Mouse (Mus musculus) lung, embryonic 15.5 days (tissue): ENCODE data around the gene Skap1. TPM values are rescaled to one million over a fixed set of nuclear protein-coding genes. Genes with fewer than 3 reads are reported as not detected.

Experiments
- ATAC-seq: fragments of 200-750 bp; cut with Nextera tagmentation; 2 replicates; pipeline ENCODE4 v1.8.0; 2017; ENCODE audit warnings: moderate number of reproducible peaks, borderline replicate concordance; ENCODE audit not compliant: low FRiP score, low TSS enrichment; ENCODE audit errors: extremely low read depth
- H3K27ac ChIP-seq: fragments of 300-500 bp; sonication (generic); 2 replicates; pipeline ENCODE4 v1.5.1; 2015; ENCODE audit warnings: moderate library complexity, mild to moderate bottlenecking, inconsistent platforms
- H3K27me3 ChIP-seq: fragments of 300-500 bp; sonication (generic); 2 replicates; pipeline ENCODE4 v1.6.1; 2015; ENCODE audit warnings: inconsistent platforms
- H3K36me3 ChIP-seq: fragments of 300-500 bp; sonication (generic); 2 replicates; pipeline ENCODE4 v1.6.1; 2015; ENCODE audit warnings: inconsistent platforms
- H3K4me1 ChIP-seq: fragments of 300-500 bp; sonication (generic); 2 replicates; pipeline ENCODE4 v1.6.1; 2015; ENCODE audit warnings: inconsistent platforms
- H3K4me2 ChIP-seq: fragments of 300-500 bp; sonication (generic); 2 replicates; pipeline ENCODE4 v1.6.1; 2015; ENCODE audit warnings: inconsistent platforms, mild to moderate bottlenecking, moderate library complexity
- H3K4me3 ChIP-seq: fragments of 300-500 bp; sonication (generic); 2 replicates; pipeline ENCODE4 v1.5.1; 2015; ENCODE audit warnings: mild to moderate bottlenecking, inconsistent platforms
- H3K9ac ChIP-seq: fragments of 300-500 bp; sonication (generic); 2 replicates; pipeline ENCODE4 v1.6.1; 2015; ENCODE audit warnings: inconsistent platforms
- H3K9me3 ChIP-seq: fragments of 300-500 bp; sonication (generic); 2 replicates; pipeline ENCODE4 v1.6.1; 2016; ENCODE audit warnings: inconsistent platforms
- WGBS: fragments of 180-500 bp; shearing (Covaris S2); methylation state at CpG from one replicate; pipeline ENCODE4 v1.1.7; 2015; 5-methylcytosine and 5-hydroxymethylcytosine counted together
- polyA plus RNA-seq: library from polyadenylated mRNA; unstranded; fragments of >200 nt; fragmentation: Nextera tagmentation; extraction: Ambion mirVana; gene quantifications from 2 replicates; pipeline ENCODE4 v1.2.1, GENCODE M21; 2015

The Skap1 gene
- polyA plus RNA-seq, 1 experiment from 2014 or later = 6.6 TPM

DNA sequence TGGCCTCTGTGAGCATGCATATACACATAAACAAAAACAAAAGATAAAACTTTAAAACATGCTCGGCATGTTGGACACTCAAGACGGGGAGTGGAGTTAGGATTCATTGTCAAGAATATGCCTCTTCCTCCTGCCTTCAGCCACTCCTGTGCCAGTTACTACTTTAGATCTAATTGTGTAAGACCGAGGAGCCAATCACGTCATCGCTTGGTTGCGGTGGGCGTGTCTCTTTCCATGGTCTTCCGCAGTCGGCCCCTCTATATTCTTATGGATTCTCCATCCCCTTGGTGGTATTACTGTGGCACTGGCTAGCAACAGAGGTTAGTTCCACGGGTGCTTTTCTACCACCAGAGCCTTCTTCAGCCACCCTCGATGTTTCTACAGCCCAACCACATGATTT, 148.2 kb downstream of the Skap1 start:
- H3K9me3 ChIP-seq = no peaks in the 10 kb centered on the region
- no peak overlapping the region for H3K9ac ChIP-seq
- WGBS = 84% methylated on average over 11 of the region's 11 CpGs
- H3K4me2 ChIP-seq = no peak overlapping the region
- H3K36me3 ChIP-seq = no peaks in the 10 kb centered on the region
- H3K27me3 ChIP-seq = no peaks in the 10 kb centered on the region; the same call in 1 of the 2 replicates
- peaks cover 6% of the 10 kb centered on the region; the same call in 1 of the 2 replicates for H3K4me1 ChIP-seq
- no peak for ATAC-seq
- no peak overlapping the region for H3K27ac ChIP-seq
- H3K4me3 ChIP-seq = no peak overlapping the region

- 23% methylated on average over 5 of the region's 5 CpGs for WGBS
- no peak for ATAC-seq
- Histone ChIP-seq H3K4me3 (no peak overlapping the region), H3K4me2 (no peak overlapping the region), H3K27ac (no peak overlapping the region), H3K4me1 (peaks cover 8% of the 10 kb centered on the region), H3K36me3 (no peaks in the 10 kb centered on the region), H3K27me3 (peaks cover 16% of the 10 kb centered on the region; the same call in 1 of the 2 replicates), H3K9ac (no peak overlapping the region), H3K9me3 (no peaks in the 10 kb centered on the region)
Measured at GRCm38 (mm10) chr11:96616792-96617191, 152.4 kb downstream of the Skap1 start.

DNA sequence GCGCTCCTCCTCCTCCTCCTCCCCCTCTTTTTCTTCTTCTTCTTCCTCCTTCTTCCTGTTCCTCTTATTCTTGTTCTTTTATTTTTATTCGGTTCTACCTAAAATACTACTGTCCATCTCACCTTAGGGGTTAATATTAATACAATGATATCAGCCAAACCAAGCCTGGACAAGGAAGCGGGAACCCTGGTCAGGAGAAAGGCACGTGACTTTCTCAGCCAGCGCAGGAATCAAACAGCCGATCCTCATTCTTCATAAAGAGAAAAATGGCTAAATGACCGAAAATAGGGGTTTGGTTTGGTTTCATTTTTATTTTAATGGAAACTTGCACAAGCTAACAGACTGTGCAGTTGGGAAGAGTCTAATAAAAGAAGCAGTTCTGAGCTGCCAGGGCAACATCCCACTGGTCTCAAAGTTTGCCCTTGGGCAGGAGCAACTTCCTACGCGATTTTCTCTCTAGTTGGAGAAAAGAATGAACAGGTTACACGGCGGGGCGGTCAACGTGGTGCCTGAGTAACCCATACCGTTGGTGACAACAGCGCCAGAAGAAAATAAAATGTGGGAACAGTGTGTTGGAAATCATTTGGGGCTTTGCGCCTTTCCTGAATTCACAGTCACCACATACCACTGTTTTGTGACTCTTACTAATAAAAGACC, 154.5 kb downstream of the Skap1 start:
- H3K27ac ChIP-seq = no peak overlapping the region
- H3K9me3 ChIP-seq = no peaks in the 10 kb centered on the region
- no peak for ATAC-seq
- H3K27me3 ChIP-seq = peaks cover 20% of the 10 kb centered on the region; the same call in 1 of the 2 replicates
- no peak overlapping the region for H3K4me2 ChIP-seq
- H3K4me1 ChIP-seq = peaks cover 18% of the 10 kb centered on the region
- WGBS = 71% methylated on average over 16 of the region's 16 CpGs
- H3K4me3 ChIP-seq = no peak overlapping the region
- H3K9ac ChIP-seq = no peak overlapping the region
- H3K36me3 ChIP-seq = no peaks in the 10 kb centered on the region

GRCm38 (mm10) chr11:96619576-96619975, 155.2 kb downstream of the Skap1 start:
- no peaks in the 10 kb centered on the region for H3K9me3 ChIP-seq
- no peak for ATAC-seq
- H3K27me3 ChIP-seq = peaks cover 20% of the 10 kb centered on the region; the same call in 1 of the 2 replicates
- H3K36me3 ChIP-seq = no peaks in the 10 kb centered on the region
- 22% methylated on average over 5 of the region's 5 CpGs for WGBS
- no peak overlapping the region for H3K4me3 ChIP-seq
- H3K4me1 ChIP-seq = peaks cover 18% of the 10 kb centered on the region
- 0 out of 2 replicates have a peak overlapping the region, but pooled peaks have one; percentile 17 for H3K4me2 ChIP-seq
- no peak overlapping the region for H3K9ac ChIP-seq
- H3K27ac ChIP-seq = peak overlapping the region; percentile 25

DNA sequence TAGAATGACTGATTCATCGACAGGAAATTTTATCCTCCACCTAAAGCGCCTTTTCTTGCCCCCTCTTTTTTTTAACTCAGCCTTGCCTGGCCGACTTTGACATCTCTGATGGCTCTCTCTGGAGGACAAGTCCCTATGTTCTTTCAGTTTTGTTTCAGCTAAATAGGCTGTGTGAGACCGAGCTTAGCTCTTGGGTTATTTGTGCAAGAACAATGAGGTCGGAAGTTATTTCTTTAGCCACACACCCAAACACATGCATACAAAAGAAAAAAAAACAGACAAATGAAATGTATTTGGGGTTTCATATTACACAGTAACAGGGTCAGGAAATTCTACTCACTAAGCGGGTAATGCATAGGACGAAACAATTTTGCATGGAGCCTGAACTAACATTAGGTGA, 155.6 kb downstream of the Skap1 start:
- Histone ChIP-seq H3K27me3 (peaks cover 20% of the 10 kb centered on the region; the same call in 1 of the 2 replicates), H3K9ac (no peak overlapping the region), H3K9me3 (no peaks in the 10 kb centered on the region), H3K27ac (peak overlapping the region; percentile 25), H3K36me3 (no peaks in the 10 kb centered on the region), H3K4me2 (0 out of 2 replicates have a peak overlapping the region, but pooled peaks have one; percentile 17), H3K4me1 (peaks cover 18% of the 10 kb centered on the region), H3K4me3 (no peak overlapping the region)
- WGBS = 31% methylated on average over 7 of the region's 7 CpGs
- no peak for ATAC-seq

DNA sequence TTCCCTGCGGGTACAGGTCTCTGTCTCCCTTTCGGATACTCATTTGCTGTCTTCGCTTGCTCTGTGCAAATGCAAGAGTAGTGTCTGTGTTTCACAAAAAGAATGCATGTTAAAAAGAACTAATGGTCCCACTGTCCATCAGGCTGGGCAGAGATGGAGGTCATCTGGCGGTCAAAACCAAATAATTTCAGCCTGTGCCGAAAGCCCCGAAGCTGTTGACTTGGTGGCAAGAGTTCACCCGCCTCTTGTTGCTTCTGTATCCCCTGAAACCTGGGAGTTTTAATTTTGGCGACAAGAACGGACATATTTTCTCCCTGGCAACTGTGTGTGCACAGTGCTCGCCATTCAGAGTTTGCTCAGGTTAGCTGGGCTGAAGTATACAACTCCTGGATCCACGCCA, 156.3 kb downstream of the Skap1 start:
- Histone ChIP-seq H3K27me3 (peaks cover 20% of the 10 kb centered on the region; the same call in 1 of the 2 replicates), H3K9me3 (no peaks in the 10 kb centered on the region), H3K4me1 (peaks cover 18% of the 10 kb centered on the region), H3K4me3 (no peak overlapping the region), H3K36me3 (no peaks in the 10 kb centered on the region), H3K27ac (no peak overlapping the region), H3K9ac (no peak overlapping the region), H3K4me2 (peak overlapping the region; percentile 33)
- 30% methylated on average over 11 of the region's 11 CpGs for WGBS
- ATAC-seq = no peak

DNA sequence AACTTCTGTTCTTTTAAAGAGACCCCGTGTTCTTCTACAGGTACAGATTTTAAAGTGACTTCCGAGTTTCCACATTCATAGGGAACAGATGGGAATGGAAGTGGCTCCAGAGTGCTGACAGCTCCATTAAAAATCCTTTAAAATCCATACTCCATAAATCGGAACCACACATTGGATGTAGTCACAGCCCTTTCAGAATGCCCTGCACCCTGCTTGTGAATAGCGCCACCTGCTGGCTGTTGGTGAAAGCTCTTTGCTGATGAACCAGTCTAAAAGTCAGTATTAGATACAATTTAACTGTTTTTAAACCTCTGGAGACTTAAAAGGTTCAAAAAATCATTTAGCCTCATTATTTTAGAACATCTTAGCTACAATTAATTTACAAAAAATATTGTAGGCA, 156.8 kb downstream of the Skap1 start:
- peak overlapping the region; percentile 33 for H3K4me2 ChIP-seq
- no peak for ATAC-seq
- no peak overlapping the region for H3K9ac ChIP-seq
- no peak overlapping the region for H3K4me3 ChIP-seq
- WGBS = 15% methylated on average over 4 of the region's 4 CpGs
- H3K36me3 ChIP-seq = no peaks in the 10 kb centered on the region
- no peaks in the 10 kb centered on the region for H3K9me3 ChIP-seq
- no peak overlapping the region for H3K27ac ChIP-seq
- peaks cover 18% of the 10 kb centered on the region for H3K4me1 ChIP-seq
- H3K27me3 ChIP-seq = peaks cover 20% of the 10 kb centered on the region; the same call in 1 of the 2 replicates

DNA sequence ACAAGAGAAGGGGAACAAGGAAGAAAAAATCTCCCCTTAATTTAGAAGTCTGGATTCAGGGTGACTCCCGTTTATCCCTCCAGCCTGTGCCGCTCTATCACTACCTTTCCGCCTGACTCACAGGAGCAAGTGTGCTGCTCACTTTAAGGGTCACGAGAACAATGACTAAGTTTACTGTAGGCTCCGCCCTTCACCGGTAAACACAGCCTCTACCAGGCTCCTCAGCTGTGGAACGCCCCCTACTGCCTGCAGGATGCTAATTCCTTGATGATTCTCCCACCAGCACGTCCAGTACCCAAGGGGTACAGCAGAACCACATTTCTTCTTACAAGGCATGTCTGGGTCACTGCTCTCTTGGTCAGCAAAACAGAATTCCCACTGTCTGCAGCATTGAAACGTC, 158.4 kb downstream of the Skap1 start:
- Histone ChIP-seq H3K27ac (no peak overlapping the region), H3K27me3 (peaks cover 24% of the 10 kb centered on the region; the same call in 1 of the 2 replicates)
- ATAC-seq = no peak

DNA sequence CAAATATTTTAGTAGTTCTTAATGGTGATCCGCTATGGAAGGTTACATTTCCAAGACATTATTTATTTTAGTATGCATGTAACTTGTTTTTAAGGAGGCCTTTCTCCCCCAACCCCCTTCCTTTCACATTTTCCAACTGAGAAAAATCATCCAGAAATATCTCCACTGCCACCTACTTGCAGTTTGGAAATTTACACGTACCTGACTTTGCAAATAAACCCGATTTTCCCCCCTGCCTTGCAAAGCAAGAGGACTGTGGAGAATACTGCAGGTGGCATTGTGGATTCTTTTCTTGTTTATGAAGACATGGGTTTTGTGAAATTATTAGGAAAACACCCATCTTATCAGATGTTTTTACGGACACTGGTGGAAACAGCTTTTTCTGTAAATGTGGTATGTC, 160.0 kb downstream of the Skap1 start:
- Histone ChIP-seq H3K9me3 (no peaks in the 10 kb centered on the region), H3K4me3 (no peak overlapping the region), H3K27ac (no peak overlapping the region), H3K4me1 (peaks cover 15% of the 10 kb centered on the region), H3K9ac (no peak overlapping the region), H3K4me2 (peak overlapping the region; percentile 24), H3K36me3 (no peaks in the 10 kb centered on the region), H3K27me3 (peaks cover 17% of the 10 kb centered on the region; the same call in 1 of the 2 replicates)
- no peak for ATAC-seq
- 30% methylated on average over 4 of the region's 4 CpGs for WGBS

More for the DNA sequence above, 158.4 kb downstream of the Skap1 start:
- H3K9ac ChIP-seq = no peak overlapping the region
- H3K4me2 ChIP-seq = no peak overlapping the region
- WGBS = 27% methylated on average over 9 of the region's 9 CpGs
- H3K4me3 ChIP-seq = no peak overlapping the region
- H3K9me3 ChIP-seq = no peaks in the 10 kb centered on the region
- H3K36me3 ChIP-seq = no peaks in the 10 kb centered on the region
- H3K4me1 ChIP-seq = peaks cover 15% of the 10 kb centered on the region

DNA sequence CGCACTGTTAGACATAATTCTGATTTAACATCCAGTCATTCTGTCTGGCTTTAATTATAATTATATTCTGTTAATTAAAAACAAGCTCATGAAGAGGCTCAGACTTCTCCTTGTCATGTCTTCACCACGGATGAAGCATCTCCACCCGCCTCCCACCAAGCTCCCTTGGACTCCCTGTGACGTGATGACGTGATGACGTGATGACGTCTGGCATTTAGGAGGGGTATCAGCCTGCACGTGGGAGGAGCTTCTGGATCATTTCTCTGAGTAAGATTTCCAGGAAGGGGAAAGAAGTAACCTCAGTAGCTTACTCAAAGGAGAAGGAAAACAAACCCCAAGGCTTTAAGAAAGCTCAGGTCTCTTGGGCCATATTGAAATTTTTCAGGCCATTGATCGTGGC, 165.4 kb downstream of the Skap1 start:
- no peak overlapping the region for H3K4me3 ChIP-seq
- H3K4me2 ChIP-seq = peak overlapping the region; percentile 21; the same call in 1 of the 2 replicates
- H3K36me3 ChIP-seq = no peaks in the 10 kb centered on the region
- H3K9me3 ChIP-seq = no peaks in the 10 kb centered on the region
- no peak overlapping the region for H3K9ac ChIP-seq
- WGBS = 46% methylated on average over 9 of the region's 9 CpGs
- no peak for ATAC-seq
- peaks cover 7% of the 10 kb centered on the region for H3K4me1 ChIP-seq
- H3K27me3 ChIP-seq = peaks cover 4% of the 10 kb centered on the region; the same call in 1 of the 2 replicates
- H3K27ac ChIP-seq = no peak overlapping the region

- no peak for ATAC-seq
- 66% methylated on average over 3 of the region's 3 CpGs for WGBS
- Histone ChIP-seq H3K4me3 (no peak overlapping the region), H3K4me2 (no peak overlapping the region), H3K9me3 (no peaks in the 10 kb centered on the region), H3K27ac (no peak overlapping the region), H3K4me1 (peaks cover 7% of the 10 kb centered on the region), H3K27me3 (peaks cover 4% of the 10 kb centered on the region; the same call in 1 of the 2 replicates), H3K36me3 (no peaks in the 10 kb centered on the region), H3K9ac (no peak overlapping the region)
Measured at GRCm38 (mm10) chr11:96631521-96631920, 167.1 kb downstream of the Skap1 start.

DNA sequence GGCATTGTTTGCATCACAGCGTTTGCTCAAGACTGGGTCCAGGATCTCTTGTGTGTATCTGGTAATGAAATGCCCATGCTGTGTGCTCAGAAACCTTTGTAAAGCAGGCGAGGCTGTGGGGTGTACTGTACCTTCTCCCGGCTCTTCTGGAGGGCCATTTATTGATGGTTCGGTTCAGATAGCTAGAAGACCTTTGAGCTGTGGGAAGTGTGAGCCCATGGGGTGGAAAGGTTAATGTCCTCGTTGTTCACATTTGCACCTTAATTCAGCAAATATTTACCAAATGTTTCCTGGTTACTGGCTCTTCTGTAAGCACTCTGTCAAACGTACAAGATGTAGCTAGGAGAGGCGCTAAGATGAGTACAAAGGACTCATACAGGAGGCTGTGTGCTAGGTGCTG, 173.5 kb downstream of the Skap1 start:
- H3K27me3 ChIP-seq = no peaks in the 10 kb centered on the region; the same call in 1 of the 2 replicates

More for the DNA sequence above, 173.5 kb downstream of the Skap1 start:
- no peak overlapping the region for H3K27ac ChIP-seq
- H3K9ac ChIP-seq = no peak overlapping the region
- H3K4me1 ChIP-seq = peaks cover 5% of the 10 kb centered on the region; the same call in 1 of the 2 replicates
- no peak overlapping the region for H3K4me3 ChIP-seq
- WGBS = 29% methylated on average over 7 of the region's 7 CpGs
- H3K36me3 ChIP-seq = no peaks in the 10 kb centered on the region
- no peaks in the 10 kb centered on the region for H3K9me3 ChIP-seq
- no peak for ATAC-seq
- no peak overlapping the region for H3K4me2 ChIP-seq
